Mouse (Mus musculus) left cerebral cortex, adult 8-10 months (tissue): ENCODE results near the gene Pxt1. TPM values are rescaled to one million over a fixed set of nuclear protein-coding genes. Genes with fewer than 3 reads are reported as not detected.
A peak's percentile ranks its signal among the peaks of the same experiment; 100 is the strongest.
"Not testable (repeated sequence)": the region's sequence is repeated elsewhere in the genome, so short reads cannot be mapped to it uniquely, and the experiment has no call there.

ENCODE experiments used
- DNase-seq, 2 experiments: peaks; one replicate each; pipeline ENCODE4 v3.0.0; 2022; ENCODE audit warnings: low spot score in 2 of 2
- total RNA-seq, 4 experiments: library from RNA; stranded (reverse); gene quantifications; 2 replicates each; pipeline ENCODE4 v1.2.4; 2022

Pxt1 gene
- total RNA-seq = not detected

GRCm38 (mm10) chr17:28943740-28944139 lies at the start of gene Pxt1:
Gene Pxt1 (minus strand): TSS chr17:28943840.
- DNase-seq = no peak

- not testable (repeated sequence) for DNase-seq
These were observed 49.4 kb upstream of the Pxt1 start for GRCm38 (mm10) chr17:28993004-28993403.

- DNase-seq = no peak
These were observed 48.5 kb upstream of the Pxt1 start for GRCm38 (mm10) chr17:28992105-28992504.

DNA sequence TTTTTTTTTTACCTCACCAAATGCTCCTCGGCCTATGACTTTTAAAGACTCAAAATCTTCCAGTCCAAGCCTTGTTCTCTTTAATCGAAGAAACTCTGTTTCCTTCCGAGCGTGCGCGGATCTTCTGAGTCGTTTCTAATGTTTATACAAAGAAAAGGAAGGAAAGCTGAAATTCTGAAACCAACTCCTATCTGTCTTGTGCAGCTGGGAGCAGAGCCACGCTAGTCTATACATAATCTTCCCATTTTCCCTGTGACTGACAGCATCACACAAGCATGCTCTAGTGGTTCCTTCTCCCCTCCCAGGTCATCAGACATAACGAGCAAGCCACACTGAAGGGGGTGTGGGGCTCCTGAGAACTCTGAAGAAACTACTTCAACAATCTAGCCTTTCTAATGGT lies 47.6 kb upstream of the Pxt1 start:
- no peak for DNase-seq

GRCm38 (mm10) chr17:28990060-28990459 lies 46.4 kb upstream of the Pxt1 start:
- DNase-seq = no peak

DNA sequence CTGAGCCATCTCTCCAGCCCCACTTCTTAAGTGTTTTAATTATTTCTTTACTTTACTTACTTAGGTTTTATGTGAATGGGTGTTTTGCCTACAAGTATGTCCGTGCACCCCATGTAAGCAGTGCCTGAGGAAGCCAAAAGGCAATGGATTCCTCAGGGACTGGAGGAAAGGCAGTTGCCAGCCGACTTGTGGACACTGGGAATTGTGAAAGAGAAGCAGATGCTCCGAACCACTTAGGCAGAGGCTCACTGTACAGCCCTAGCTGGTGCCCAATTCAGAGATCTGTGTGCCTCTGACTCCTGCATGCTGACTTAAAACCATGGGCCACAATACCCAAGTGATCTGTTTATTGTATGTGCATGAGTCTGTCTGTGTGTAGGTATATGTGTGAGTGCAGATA lies 45.4 kb upstream of the Pxt1 start:
- no peak for DNase-seq

- no peak for DNase-seq
These were observed 44.7 kb upstream of the Pxt1 start for GRCm38 (mm10) chr17:28988291-28988690.

- no peak for DNase-seq
These were observed 44.1 kb upstream of the Pxt1 start for GRCm38 (mm10) chr17:28987713-28988112.

DNA sequence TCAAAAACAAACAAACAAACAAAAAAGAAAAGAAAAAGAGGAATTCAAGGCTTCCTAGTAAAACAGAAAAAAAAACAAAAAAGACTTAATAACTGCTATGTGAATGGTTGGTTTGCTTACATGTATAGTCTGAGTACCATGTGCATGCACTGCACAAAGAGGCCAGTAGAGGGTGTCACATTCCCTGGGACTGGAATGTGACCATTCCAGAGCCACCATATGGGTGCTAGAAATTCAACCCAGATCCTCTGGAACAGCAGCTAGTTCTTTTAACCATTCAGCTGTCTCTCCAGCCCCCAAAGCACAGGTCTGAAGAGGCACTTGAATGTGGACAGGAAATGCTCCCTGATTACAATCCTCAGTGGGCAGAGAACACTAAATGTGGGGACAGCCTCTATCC lies 43.2 kb upstream of the Pxt1 start:
- no peak for DNase-seq

GRCm38 (mm10) chr17:28984724-28985420 lies 41.2 kb upstream of the Pxt1 start:
- DNase-seq = no peak

- no peak for DNase-seq
These were observed 39.0 kb upstream of the Pxt1 start for GRCm38 (mm10) chr17:28982591-28982990.

GRCm38 (mm10) chr17:28981081-28981480 lies 37.4 kb upstream of the Pxt1 start:
- DNase-seq = no peak

- DNase-seq = no peak
These were observed 35.5 kb upstream of the Pxt1 start for GRCm38 (mm10) chr17:28979091-28979490.

DNA sequence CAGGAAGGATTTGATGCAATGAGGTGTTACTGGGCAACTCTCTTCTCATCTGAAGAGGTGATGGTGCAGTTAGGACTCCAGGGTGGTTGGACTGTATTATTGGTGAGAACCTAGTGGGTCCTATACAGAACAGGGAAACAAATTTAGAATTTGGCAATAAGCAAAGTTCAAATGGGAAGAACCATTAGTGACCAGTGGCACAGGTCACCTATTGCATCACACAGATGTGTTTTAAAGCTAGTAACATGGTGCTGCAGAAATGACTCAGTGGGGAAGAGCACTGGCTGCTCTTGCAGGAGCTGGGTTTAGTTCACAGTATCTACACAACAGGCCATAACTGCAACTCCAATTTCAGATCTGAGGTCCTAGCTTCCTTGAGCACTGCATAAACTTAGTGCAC lies 26.5 kb upstream of the Pxt1 start:
- no peak for DNase-seq

- DNase-seq = no peak
These were observed 23.5 kb upstream of the Pxt1 start for GRCm38 (mm10) chr17:28967021-28967610.

GRCm38 (mm10) chr17:28961596-28961995 lies 18.0 kb upstream of the Pxt1 start:
- no peak for DNase-seq

- DNase-seq = no peak
These were observed 17.0 kb upstream of the Pxt1 start for GRCm38 (mm10) chr17:28960597-28960996.

DNA sequence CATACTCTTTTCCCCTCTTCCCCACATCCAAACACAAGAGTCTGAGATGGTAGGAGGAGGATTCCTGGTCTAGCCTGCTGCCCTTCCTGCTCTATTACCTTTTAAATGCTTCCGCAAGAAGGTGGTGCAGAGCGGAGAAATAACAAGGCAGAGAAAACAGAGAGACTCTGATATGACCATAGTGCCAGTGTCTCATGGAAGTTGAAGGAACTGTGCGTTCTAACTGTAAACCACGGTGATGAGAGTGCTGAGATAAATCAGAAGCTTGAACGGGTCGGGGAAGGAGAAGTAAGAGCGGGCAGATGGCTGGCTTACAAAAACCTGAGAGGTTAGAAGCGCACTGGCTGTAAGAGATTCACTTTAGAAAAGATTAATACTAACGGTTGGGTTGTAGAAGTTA lies 10.8 kb upstream of the Pxt1 start:
- no peak for DNase-seq

- no peak for DNase-seq
These were observed 9.6 kb upstream of the Pxt1 start for GRCm38 (mm10) chr17:28953251-28953650.

DNA sequence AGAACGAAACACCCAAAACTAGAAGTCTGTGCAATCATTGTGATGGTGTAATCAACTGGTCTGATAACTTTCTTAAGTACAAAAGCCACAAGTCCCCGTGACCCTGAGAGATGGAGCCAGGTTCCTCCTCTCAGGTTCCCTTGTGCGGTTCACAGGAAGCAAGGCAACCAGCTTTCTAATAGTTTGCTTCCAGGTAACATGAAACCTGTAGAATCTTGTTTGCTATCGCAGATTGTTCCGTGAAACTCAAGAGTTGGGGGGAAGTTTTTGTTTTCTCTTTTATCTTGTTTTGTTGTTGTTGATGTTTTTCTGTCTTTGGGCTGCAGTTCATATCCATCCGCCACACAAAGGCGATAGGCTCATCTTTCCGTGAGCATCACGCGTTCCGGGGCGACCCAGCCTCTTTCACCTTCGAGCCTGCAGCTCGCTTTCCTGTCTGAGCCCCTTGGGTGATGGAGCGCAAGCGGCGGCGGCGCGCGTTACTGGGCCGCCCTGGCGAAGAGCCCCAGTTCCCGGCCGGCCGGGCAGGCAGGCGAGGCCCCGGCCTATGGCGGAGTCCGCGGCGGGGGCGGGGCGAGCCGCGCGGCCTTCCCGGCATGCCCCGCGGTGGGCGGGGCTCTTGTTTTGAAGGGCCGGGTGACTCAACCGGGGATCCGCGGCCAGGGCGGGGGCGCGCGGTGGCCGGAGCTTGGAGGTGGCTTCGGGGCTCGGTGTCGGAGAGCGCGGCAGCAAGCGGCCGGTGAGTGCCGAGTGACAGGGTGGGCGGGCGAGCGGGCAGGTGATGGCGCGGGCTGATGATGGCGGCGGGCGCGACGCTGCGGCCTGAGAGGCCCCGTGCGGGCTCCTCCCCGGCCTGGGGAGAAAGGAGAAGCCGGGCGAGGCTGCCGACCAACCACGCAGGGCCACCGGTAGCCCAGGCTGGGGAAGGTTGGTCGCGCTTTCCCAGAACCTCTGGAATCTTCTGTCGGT lies 8.5 kb upstream of the Pxt1 start, which contains the start of gene Kctd20:
Gene Kctd20, plus strand, starts transcription at position 120 of the 969 bp plus-strand sequence.
- peak; percentile 82 to 88 for DNase-seq

DNA sequence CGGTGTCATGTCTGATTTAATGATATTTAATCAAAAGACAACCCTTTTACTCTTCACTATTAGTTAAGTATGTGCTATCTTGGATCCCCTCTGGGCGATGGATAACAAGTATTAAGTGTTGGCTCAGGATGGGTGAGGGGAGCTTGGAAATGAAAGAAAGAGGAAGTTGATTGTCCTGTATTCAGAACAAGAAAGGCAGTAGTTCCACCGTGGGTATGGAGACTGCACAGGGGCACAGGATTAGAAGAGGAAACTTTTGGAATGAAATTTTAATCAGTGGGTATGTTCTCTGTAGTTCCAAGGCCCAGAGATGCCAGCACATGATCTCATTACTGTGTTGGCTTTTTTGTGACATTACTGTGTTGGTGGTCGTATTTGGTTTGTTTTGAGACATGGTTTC lies 7.1 kb upstream of the Pxt1 start:
- no peak for DNase-seq

DNA sequence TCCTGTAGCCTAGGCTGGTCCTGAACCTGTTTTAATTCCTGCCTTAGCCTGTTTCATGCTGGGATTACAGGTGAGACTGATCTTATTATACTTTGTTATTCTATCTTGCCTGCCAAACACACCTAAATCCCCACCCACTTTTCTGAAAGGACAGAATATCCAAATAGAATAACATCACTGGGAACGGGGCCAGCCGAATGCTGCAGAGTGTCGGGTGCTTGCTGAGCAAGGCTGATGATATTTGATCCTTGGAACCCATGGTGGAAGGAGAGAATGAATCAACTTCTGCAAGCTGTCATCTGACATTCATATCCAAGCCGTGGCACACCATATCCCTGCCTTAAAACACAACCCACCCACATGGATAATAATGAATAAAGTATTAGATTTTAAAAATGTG lies 5.0 kb upstream of the Pxt1 start:
- no peak for DNase-seq
